Mouse (Mus musculus): Measurements from ENCODE around the gene Capn7.

Gene Capn7

DNA sequence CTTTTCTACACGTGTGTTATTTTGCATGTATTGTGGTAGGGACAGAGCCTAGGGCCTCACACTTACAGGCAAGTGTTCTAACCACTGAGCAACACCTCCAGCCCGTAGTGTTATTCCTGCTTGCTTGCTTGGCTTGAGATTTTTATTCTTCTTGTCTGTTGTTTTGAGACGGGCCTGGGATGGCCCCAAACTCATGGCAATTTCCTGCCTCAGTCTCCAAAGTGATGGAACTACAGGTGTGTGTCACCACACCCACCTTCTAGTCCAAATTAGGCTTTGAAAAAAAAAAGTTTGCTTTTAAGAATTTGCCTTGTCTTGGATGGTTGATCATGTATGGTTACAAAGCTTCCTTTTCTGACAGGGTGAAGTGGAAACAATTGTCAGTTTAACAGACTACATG, 80.0 kb downstream of the Capn7 start:
- no peak for DNase-seq

DNA sequence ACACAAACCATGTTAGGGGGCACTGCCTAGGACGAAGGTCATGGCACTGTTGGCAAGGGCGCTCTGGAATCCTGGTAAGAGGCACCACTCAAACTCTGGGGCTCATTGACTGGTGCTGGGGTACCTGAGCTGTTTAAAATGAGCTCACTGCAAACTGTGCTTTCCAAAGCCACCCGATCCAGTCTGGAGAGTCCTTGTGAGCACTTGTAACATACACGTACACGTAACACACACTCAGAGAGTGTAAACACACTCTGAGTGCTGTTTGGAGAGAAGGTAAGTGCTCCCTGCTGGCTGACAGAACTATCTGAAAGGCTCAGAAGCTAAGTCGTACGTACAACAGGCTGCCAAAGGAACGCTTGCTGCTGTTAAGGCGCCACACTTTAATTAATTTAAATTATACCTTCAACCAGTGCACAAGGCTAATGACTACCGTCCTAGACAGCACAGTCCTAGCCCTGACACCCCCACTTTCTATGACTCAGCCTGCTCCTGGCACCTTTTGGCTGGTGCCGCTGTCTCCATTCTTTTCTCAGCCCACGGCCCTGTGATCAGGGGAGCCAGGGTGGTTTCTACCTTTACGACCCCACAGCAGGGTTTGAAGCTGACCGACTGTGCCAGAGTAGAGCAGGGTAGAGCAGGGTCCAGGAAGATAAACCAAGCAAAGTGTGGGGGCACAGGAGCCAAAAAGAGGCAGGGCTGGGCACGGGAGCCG, 80.6 kb downstream of the Capn7 start:
- no peak for DNase-seq

DNA sequence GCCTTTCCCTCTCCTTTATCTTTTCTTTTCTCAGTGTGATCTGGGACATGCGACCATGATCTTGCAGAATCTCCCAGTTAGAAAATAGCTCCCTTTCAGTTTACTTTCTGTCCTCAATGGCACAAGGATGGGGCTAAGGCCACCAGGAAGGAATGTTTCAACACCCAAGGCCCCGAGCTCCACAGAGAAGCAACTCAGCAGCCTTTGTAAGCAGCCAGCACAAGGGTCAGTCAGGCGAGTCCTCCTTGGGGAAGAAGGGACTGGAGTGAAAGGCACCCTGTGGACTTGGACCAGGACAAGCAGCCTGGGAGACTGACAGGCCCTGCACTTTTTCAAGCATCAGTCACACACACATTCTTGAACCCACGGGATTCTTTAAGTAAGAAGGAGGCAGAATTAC, 82.8 kb downstream of the Capn7 start:
- no peak for DNase-seq

DNA sequence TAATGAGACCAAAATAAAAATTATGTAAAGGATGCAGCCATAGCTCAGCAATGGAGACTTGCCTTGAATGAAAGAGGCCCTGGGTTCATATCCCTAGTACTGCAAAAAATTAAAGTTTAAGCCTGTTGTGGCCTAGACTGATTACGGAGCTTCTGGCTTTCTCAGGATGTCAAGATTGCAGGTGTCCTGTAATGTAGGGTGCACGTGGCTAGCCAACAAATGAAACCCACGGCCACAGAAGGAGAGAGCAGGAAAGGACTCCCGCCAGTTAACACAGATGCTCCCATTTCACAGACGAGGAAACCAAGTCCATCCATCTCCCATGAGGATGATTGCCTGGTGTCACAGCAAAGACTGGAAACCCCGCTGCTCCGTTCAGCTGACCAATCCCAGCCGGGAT, 83.7 kb downstream of the Capn7 start:
- DNase-seq, result no peak

DNA sequence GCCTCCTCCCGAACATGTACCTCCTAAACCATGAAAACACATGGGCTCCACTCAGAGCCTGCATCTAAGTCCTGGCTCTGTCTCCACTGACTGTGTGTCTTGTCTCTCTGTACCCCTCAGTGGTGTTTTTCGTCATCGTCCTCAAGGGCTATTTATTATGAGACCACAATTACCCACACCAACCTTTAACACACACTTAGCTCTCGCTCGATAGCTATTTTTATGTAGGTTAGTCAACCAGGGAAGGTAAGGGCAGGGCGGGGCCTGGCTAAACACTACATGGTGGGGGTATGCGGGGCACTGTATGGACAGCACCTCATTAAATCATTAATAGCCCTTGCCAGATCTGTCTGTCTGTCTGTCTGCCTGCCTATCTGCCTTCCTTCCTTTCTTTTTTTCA, 84.1 kb downstream of the Capn7 start:
- no peak for DNase-seq

DNA sequence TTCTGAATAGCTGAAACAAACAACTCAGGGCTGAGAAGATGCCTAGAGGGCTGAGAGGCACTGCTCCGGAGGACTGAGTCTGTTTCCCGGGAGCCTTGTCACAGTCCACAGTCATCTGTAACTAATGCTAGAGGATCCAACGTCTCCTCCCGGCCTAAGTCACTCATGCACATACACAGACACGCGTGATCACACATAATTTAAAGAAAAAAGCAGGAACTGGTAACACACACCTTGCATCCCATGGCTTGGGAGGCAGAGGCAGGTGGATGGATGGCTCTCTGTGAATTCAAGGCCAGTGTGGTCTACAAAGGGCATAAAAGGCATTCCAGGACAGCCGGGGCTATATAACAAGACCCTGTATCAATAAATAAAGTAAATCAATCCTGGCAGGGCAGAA, 84.5 kb downstream of the Capn7 start:
- no peak for DNase-seq
